Mouse (Mus musculus): Measurements from ENCODE around the gene Ric1.

DNA sequence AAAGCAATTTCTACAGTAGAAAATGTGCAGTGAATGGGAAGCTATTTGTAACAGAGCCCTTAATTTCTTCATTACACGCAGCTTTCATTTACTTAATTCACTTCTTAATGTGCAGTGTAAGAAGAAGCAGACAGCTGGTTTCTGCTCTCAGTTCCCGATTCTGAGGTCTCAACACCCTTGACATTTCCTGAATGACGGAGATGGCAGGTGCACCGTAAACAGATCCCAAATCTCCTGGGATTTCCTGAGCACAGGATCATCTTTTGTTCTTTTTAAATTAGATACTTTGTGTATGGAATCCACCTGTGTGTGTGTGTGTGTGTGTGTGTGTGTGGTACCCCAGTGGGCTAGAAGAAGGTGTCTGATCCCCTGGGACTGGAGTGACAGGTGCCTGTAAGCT, 27.6 kb upstream of the Ric1 start:
- TF ChIP-seq ZNF384 (IDR thresholded peaks at IDR 0.05; ENCODE audit: low read depth, low read length) (no peak), CTCF (IDR thresholded peaks at IDR 0.05 in 2 of 3, conservative IDR thresholded peaks at IDR 0.05 in 1 of 3; ENCODE audit: control insufficient read depth in 1 of 3, insufficient read depth in 1 of 3, low read depth in 2 of 3, low read length in 3 of 3, poor library complexity in 1 of 3, severe bottlenecking in 1 of 3) (no peak), EP300 (IDR thresholded peaks at IDR 0.05; ENCODE audit: low read depth in 1 of 2, low read length in 2 of 2) (no peak), SIN3A (IDR thresholded peaks at IDR 0.05; ENCODE audit: low read length) (no peak), POLR2A (IDR thresholded peaks at IDR 0.05; ENCODE audit: control insufficient read depth in 1 of 2, insufficient read depth in 1 of 2, low read depth in 1 of 2, low read length in 2 of 2, poor library complexity in 1 of 2) (no peak), ZC3H11A (IDR thresholded peaks at IDR 0.05; ENCODE audit: low read depth, low read length) (no peak), USF2 (IDR thresholded peaks at IDR 0.05; ENCODE audit: borderline replicate concordance in 1 of 2, insufficient read depth in 1 of 2, low read depth in 1 of 2, low read length in 2 of 2) (no peak), MYC (IDR thresholded peaks at IDR 0.05; ENCODE audit: low read depth, low read length) (no peak), BHLHE40 (IDR thresholded peaks at IDR 0.05; ENCODE audit: borderline replicate concordance, low read depth, low read length) (no peak), TCF12 (IDR thresholded peaks at IDR 0.05; ENCODE audit: low read depth, low read length) (no peak), MEF2A (IDR thresholded peaks at IDR 0.05; ENCODE audit: extremely low read depth, insufficient replicate concordance, low read depth, low read length, poor library complexity, severe bottlenecking) (no peak), NELFE (IDR thresholded peaks at IDR 0.05; ENCODE audit: low read depth, low read length) (no peak)

Data from MEL (cell line).